Mouse (Mus musculus) intestine, postnatal 0 days (tissue): Measurements from ENCODE around the gene Coa7. TPM values are rescaled to one million over a fixed set of nuclear protein-coding genes. Genes with fewer than 3 reads are reported as not detected.

Experiments used
- ATAC-seq: fragments of 200-750 bp; cut with Nextera tagmentation; 2 replicates; pipeline ENCODE4 v1.8.0; 2017; ENCODE audit warnings: mild to moderate bottlenecking, moderate TSS enrichment, moderate library complexity
- H3K27ac ChIP-seq: fragments of 300-500 bp; sonication (generic); 2 replicates; pipeline ENCODE4 v1.5.1; 2014; ENCODE audit warnings: mild to moderate bottlenecking, low read depth, low read length, moderate library complexity
- H3K27me3 ChIP-seq: fragments of 300-500 bp; sonication (generic); replicated peaks from 2 replicates; pipeline ENCODE4 v1.6.1; 2014; ENCODE audit warnings: low read length, mixed read lengths; ENCODE audit not compliant: control insufficient read depth, insufficient read depth
- H3K36me3 ChIP-seq: fragments of 300-500 bp; sonication (generic); 2 replicates; pipeline ENCODE4 v1.6.1; 2014; ENCODE audit warnings: mild to moderate bottlenecking, moderate library complexity; ENCODE audit not compliant: control insufficient read depth, insufficient read depth
- H3K4me1 ChIP-seq: fragments of 300-500 bp; sonication (generic); replicated peaks from 2 replicates; pipeline ENCODE4 v1.6.1; 2014; ENCODE audit warnings: antibody characterized with exemption, low read length, mixed read lengths; ENCODE audit not compliant: control insufficient read depth, insufficient read depth
- H3K4me2 ChIP-seq: fragments of 300-500 bp; sonication (generic); replicated peaks from 2 replicates; pipeline ENCODE4 v1.6.1; 2014; ENCODE audit warnings: low read depth, mild to moderate bottlenecking, moderate library complexity
- H3K4me3 ChIP-seq: fragments of 300-500 bp; sonication (generic); 2 replicates; pipeline ENCODE4 v1.5.1; 2014; ENCODE audit warnings: low read depth, low read length
- H3K9ac ChIP-seq: fragments of 300-500 bp; sonication (generic); 2 replicates; pipeline ENCODE4 v1.6.1; 2014; ENCODE audit warnings: mild to moderate bottlenecking, low read depth, low read length
- H3K9me3 ChIP-seq: fragments of 300-500 bp; sonication (generic); 2 replicates; pipeline ENCODE4 v1.6.1; 2016; ENCODE audit warnings: mixed run types; ENCODE audit not compliant: control insufficient read depth
- CTCF ChIP-seq: sonication (generic); IDR thresholded peaks from 2 replicates; pipeline ENCODE4 v1.5.1; 2016; ENCODE audit warnings: low read depth, mild to moderate bottlenecking, control low read depth, antibody characterized with exemption, moderate library complexity
- whole genome bisulfite sequencing: fragments of 180-500 bp; shearing (Covaris S2); extraction: QIAGEN DNeasy Blood & Tissue Kit; methylation state at CpG from one replicate; pipeline ENCODE4 v1.1.7; 2014; 5-methylcytosine and 5-hydroxymethylcytosine counted together
- polyA plus RNA-seq: library from polyadenylated mRNA; unstranded; fragments of >200 nt; fragmentation: Nextera tagmentation; extraction: Ambion mirVana; gene quantifications from 2 replicates; pipeline ENCODE4 v1.2.1, GENCODE M21; 2015

Gene Coa7
- polyA plus RNA-seq, 1 experiment from 2014 or later = 83.6 TPM

GRCm38 (mm10) chr4:108386087-108386486 is 58.1 kb downstream of the Coa7 start:
- Histone ChIP-seq H3K27ac (no peak overlapping the region), H3K4me2 (no peak overlapping the region), H3K27me3 (peaks cover 30% of the 10 kb centered on the region), H3K9ac (no peak overlapping the region), H3K36me3 (no peaks in the 10 kb centered on the region), H3K9me3 (no peaks in the 10 kb centered on the region), H3K4me1 (no peaks in the 10 kb centered on the region), H3K4me3 (no peak overlapping the region)
- ATAC-seq = no peak
- no peak for TF ChIP-seq CTCF
- WGBS = 12% methylated on average over 1 of the region's 1 CpGs

GRCm38 (mm10) chr4:108387106-108387505 is 59.2 kb downstream of the Coa7 start:
- Histone ChIP-seq H3K9ac (no peak overlapping the region), H3K9me3 (no peaks in the 10 kb centered on the region), H3K4me1 (peaks cover 2% of the 10 kb centered on the region; the same call in 1 of the 2 replicates), H3K27me3 (peaks cover 26% of the 10 kb centered on the region), H3K27ac (no peak overlapping the region), H3K4me3 (no peak overlapping the region; the same call in 1 of the 2 replicates), H3K4me2 (peak overlapping the region; percentile 70), H3K36me3 (no peaks in the 10 kb centered on the region)
- WGBS = 29% methylated on average over 4 of the region's 4 CpGs
- no peak for ATAC-seq
- TF ChIP-seq CTCF = no peak

GRCm38 (mm10) chr4:108387681-108388253 is 59.8 kb downstream of the Coa7 start:
- Histone ChIP-seq H3K4me2 (peak overlapping the region; percentile 70), H3K36me3 (no peaks in the 10 kb centered on the region), H3K9ac (peak overlapping the region; percentile 42; the same call in 1 of the 2 replicates), H3K9me3 (no peaks in the 10 kb centered on the region), H3K27ac (peak overlapping the region; percentile 28; the same call in 1 of the 2 replicates), H3K4me3 (peak overlapping the region; percentile 41), H3K4me1 (peaks cover 6% of the 10 kb centered on the region; the same call in 1 of the 2 replicates), H3K27me3 (peaks cover 19% of the 10 kb centered on the region)
- WGBS = 1% methylated on average over 18 of the region's 18 CpGs
- TF ChIP-seq CTCF = peak; percentile 48
- ATAC-seq = 0 out of 2 replicates have a peak, but pooled peaks have one; percentile 20

- Histone ChIP-seq H3K4me3 (no peak overlapping the region), H3K27ac (no peak overlapping the region), H3K27me3 (peaks cover 10% of the 10 kb centered on the region), H3K9me3 (no peaks in the 10 kb centered on the region), H3K4me1 (peaks cover 6% of the 10 kb centered on the region; the same call in 1 of the 2 replicates), H3K9ac (no peak overlapping the region), H3K36me3 (no peaks in the 10 kb centered on the region), H3K4me2 (no peak overlapping the region)
- TF ChIP-seq CTCF = no peak
- no peak for ATAC-seq
- whole genome bisulfite sequencing = 88% methylated on average over 3 of the region's 3 CpGs
These were observed 60.8 kb downstream of the Coa7 start for GRCm38 (mm10) chr4:108388741-108389140.

- H3K9me3 ChIP-seq = 0 out of 2 replicates have a peak, but pooled peaks cover 5% of the 10 kb centered on the region
- peaks cover 6% of the 10 kb centered on the region; the same call in 1 of the 2 replicates for H3K4me1 ChIP-seq
- H3K27me3 ChIP-seq = no peaks in the 10 kb centered on the region
- WGBS = 35% methylated on average over 5 of the region's 5 CpGs
- peak overlapping the region; percentile 43 for H3K4me2 ChIP-seq
- no peaks in the 10 kb centered on the region for H3K36me3 ChIP-seq
- H3K27ac ChIP-seq = peak overlapping the region; percentile 23; the same call in 1 of the 2 replicates
- no peak overlapping the region for H3K9ac ChIP-seq
- no peak for TF ChIP-seq CTCF
- H3K4me3 ChIP-seq = no peak overlapping the region
- ATAC-seq = peak; percentile 82
These were observed 63.2 kb downstream of the Coa7 start for GRCm38 (mm10) chr4:108391124-108391523.

Other genes starting within 250 kb of the Coa7 start
- 5.0 and 6.5 TPM in 2 replicates for gene Podn, start 231.7 kb upstream of the Coa7 start, polyA plus RNA-seq
- gene Scp2, start 183.1 kb upstream of the Coa7 start, polyA plus RNA-seq = 943 and 956 TPM in 2 replicates
- gene Echdc2, start 162.7 kb upstream of the Coa7 start, polyA plus RNA-seq = 20.6 and 20.8 TPM in 2 replicates
- 0.10 and 0.18 TPM in 2 replicates for gene Zyg11a, start 110.1 kb upstream of the Coa7 start, polyA plus RNA-seq
- gene Zyg11b, start 27.0 kb upstream of the Coa7 start, polyA plus RNA-seq = 4.0 and 4.3 TPM in 2 replicates
- 0.50 and 0.55 TPM in 2 replicates for gene Shisal2a, start 55.2 kb downstream of the Coa7 start, polyA plus RNA-seq
- gene Gpx7, start 78.8 kb downstream of the Coa7 start, polyA plus RNA-seq = 21.7 and 22.9 TPM in 2 replicates
- 19.1 and 22.8 TPM in 2 replicates for gene Tut4, start 131.3 kb downstream of the Coa7 start, polyA plus RNA-seq